Mouse (Mus musculus) E14TG2a.4 (cell line): ENCODE results near the gene Fgfr3.

ENCODE experiments used
- CTCF ChIP-seq: conservative IDR thresholded peaks from 2 replicates; pipeline ENCODE4 v1.5.1; 2014; ENCODE audit warnings: low read length
- NANOG ChIP-seq: IDR thresholded peaks from 2 replicates; pipeline ENCODE4 v1.6.1; 2014; ENCODE audit warnings: borderline replicate concordance, low read length, mixed read lengths
- POU5F1 ChIP-seq: IDR thresholded peaks from 2 replicates; pipeline ENCODE4 v1.6.1; 2014; ENCODE audit warnings: low read length, borderline replicate concordance

DNA sequence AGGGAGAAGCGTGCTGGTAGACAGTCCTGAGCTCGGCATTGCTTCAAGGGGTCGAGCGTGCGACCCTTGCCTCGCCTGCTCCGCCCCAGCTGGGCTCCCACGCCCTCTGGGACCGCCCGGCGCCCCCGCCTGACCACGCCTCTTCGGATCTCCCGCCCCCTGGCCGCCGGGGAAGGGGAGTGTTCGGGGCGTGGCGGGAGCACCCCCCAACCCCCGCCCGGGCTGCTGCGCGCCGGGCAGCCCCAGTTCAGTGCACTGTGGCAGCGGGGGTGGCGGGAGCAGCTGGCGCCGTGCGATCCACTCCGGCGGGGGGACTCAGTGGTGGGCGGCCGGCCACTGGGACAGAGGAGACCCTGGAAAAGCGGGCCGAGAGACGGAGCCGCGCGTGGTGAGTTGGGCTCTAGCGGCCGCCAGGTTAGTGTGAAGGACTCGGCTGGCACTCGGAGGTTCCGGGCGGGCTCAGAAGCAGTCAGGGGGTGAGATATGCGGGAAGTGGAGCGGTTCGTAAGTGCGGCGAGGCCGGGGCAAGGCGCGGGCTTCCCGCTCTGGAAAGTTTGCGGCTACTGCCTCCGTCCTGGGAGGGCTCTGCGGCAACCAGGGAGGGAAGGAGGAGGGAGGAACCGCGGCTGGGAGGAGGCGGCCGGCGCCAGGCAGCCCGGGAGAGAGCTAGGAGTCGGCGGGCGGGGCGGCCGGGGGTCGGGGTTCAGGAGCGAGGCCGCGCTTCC, at the start of gene Fgfr3:
- TF ChIP-seq CTCF (no peak), POU5F1 (no peak), NANOG (no peak)
